10 mouse cellular contexts compared by ENCODE assay signal in the genomic region with DNA sequence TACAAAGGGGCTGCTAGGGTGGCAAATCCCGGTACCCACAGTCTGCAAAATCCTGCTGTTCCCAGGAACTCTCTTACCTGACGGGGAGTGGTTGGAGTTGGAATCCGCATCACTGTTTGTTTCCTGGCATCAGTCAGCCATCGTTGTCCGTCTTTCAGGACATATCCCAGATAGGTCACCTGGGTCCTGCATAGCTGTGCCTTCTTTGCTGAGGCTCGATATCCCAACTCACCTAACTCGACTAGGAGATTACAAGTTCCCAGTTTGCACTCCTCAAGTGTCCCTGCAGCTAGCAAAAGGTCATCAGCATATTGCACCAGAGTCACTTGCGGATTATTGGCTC.
DNase-seq lines count a peak whose midpoint lies in the region; ATAC-seq and TF ChIP-seq lines count a peak whose summit lies in the region.
"Had no signal": no experiment of that assay in that cellular context is flagged by ENCODE, and none has a peak within 500 bp of the region (broad histone marks: within the 10 kb centered on the region; RNA-seq: fewer than 3 reads in every experiment).

No protein-coding gene starts in this region.

- H3K9ac ChIP-seq in forebrain, postnatal 0 days: no peak overlapping the region
- H3K9ac ChIP-seq in lung, embryonic 14.5 days: no peak overlapping the region
- no peak overlapping the region for H3K9ac ChIP-seq in limb, embryonic 14.5 days (ENCODE audit: low read depth, low read length, severe bottlenecking)
- H3K9ac ChIP-seq: forebrain, embryonic 12.5 days; neural tube, embryonic 13.5 days had no signal

- DNase-seq in forebrain, embryonic 10.5 days (ENCODE audit: extremely low spot score, low spot score): peak; percentile 19
- no peak for DNase-seq in forebrain, postnatal 0 days
- peak; percentile 5 for DNase-seq in lung, embryonic 14.5 days
- DNase-seq in lung, adult 2 months: no peak
- peak; percentile 3 for DNase-seq in limb, embryonic 14.5 days (ENCODE audit: low spot score)
- DNase-seq in layer of hippocampus, postnatal 14 days (ENCODE audit: low spot score in 2 of 2): no peak
- no peak for DNase-seq in right cerebral cortex, adult 2 months (ENCODE audit: low spot score in 2 of 2)

- no peak overlapping the region for H3K4me3 ChIP-seq in forebrain, embryonic 10.5 days
- no peak overlapping the region for H3K4me3 ChIP-seq in forebrain, postnatal 0 days (ENCODE audit: low read depth, low read length)
- H3K4me3 ChIP-seq in lung, embryonic 14.5 days (ENCODE audit: low read depth, low read length): no peak overlapping the region
- no peak overlapping the region for H3K4me3 ChIP-seq in lung, adult 2 months (replicated peaks; ENCODE audit: extremely low read depth, low read depth, low read length)
- peak overlapping the region; percentile 0; the same call in 1 of the 2 replicates for H3K4me3 ChIP-seq in E14TG2a.4 (replicated peaks; ENCODE audit: low read length)
- H3K4me3 ChIP-seq in limb, embryonic 14.5 days (replicated peaks; ENCODE audit: low read length): no peak overlapping the region
- H3K4me3 ChIP-seq: forebrain, embryonic 12.5 days; neural tube, embryonic 13.5 days had no signal

- H3K4me2 ChIP-seq in forebrain, postnatal 0 days (ENCODE audit: low read depth): no peak overlapping the region
- H3K4me2 ChIP-seq in lung, embryonic 14.5 days: no peak overlapping the region
- H3K4me2 ChIP-seq in limb, embryonic 14.5 days (replicated peaks; ENCODE audit: low read depth, low read length, severe bottlenecking): no peak overlapping the region
- H3K4me2 ChIP-seq: forebrain, embryonic 12.5 days; neural tube, embryonic 13.5 days had no signal

- peaks cover 54% of the 10 kb centered on the region for H3K36me3 ChIP-seq in forebrain, embryonic 10.5 days (replicated peaks)
- peaks cover 7% of the 10 kb centered on the region; the same call in 1 of the 2 replicates for H3K36me3 ChIP-seq in forebrain, postnatal 0 days (ENCODE audit: insufficient read depth)
- no peaks in the 10 kb centered on the region for H3K36me3 ChIP-seq in lung, embryonic 14.5 days (ENCODE audit: insufficient read depth)
- H3K36me3 ChIP-seq in E14TG2a.4 (ENCODE audit: insufficient read depth, low read length): peaks cover 28% of the 10 kb centered on the region
- H3K36me3 ChIP-seq in limb, embryonic 14.5 days (ENCODE audit: control insufficient read depth, insufficient read depth, low read length): no peaks in the 10 kb centered on the region

- peaks cover 64% of the 10 kb centered on the region for H3K27me3 ChIP-seq in forebrain, embryonic 10.5 days (ENCODE audit: poor library complexity, severe bottlenecking)
- no peaks in the 10 kb centered on the region for H3K27me3 ChIP-seq in forebrain, postnatal 0 days (ENCODE audit: insufficient read depth, low read length)
- peaks cover 8% of the 10 kb centered on the region; the same call in 1 of the 2 replicates for H3K27me3 ChIP-seq in lung, embryonic 14.5 days (ENCODE audit: insufficient read depth, low read length)
- H3K27me3 ChIP-seq in E14TG2a.4 (ENCODE audit: insufficient read depth, low read length): 0 out of 2 replicates have a peak, but pooled peaks cover 3% of the 10 kb centered on the region
- 0 out of 2 replicates have a peak, but pooled peaks cover 5% of the 10 kb centered on the region for H3K27me3 ChIP-seq in limb, embryonic 14.5 days (ENCODE audit: control insufficient read depth, insufficient read depth, low read length)

- no peak overlapping the region for H3K27ac ChIP-seq in forebrain, embryonic 10.5 days
- no peak overlapping the region for H3K27ac ChIP-seq in forebrain, postnatal 0 days (ENCODE audit: low read depth, low read length)
- no peak overlapping the region for H3K27ac ChIP-seq in lung, embryonic 14.5 days (ENCODE audit: low read depth)
- H3K27ac ChIP-seq in limb, embryonic 14.5 days (replicated peaks; ENCODE audit: low read depth, low read length): no peak overlapping the region
- H3K27ac ChIP-seq: forebrain, embryonic 12.5 days; neural tube, embryonic 13.5 days had no signal

- TF ChIP-seq CTCF in forebrain, postnatal 0 days (IDR thresholded peaks at IDR 0.05; ENCODE audit: low read depth): no peak
- no peak for TF ChIP-seq CTCF in lung, embryonic 14.5 days (IDR thresholded peaks at IDR 0.05; ENCODE audit: low read depth)
- no peak for TF ChIP-seq CTCF in lung, adult 2 months (IDR thresholded peaks at IDR 0.05; ENCODE audit: insufficient read depth, low read length)
- TF ChIP-seq CTCF in E14TG2a.4 (conservative IDR thresholded peaks at IDR 0.05; ENCODE audit: low read length): no peak

- WGBS in forebrain, embryonic 10.5 days: 70% methylated on average over 8 of the region's 8 CpGs
- 70% methylated on average over 8 of the region's 8 CpGs for WGBS in forebrain, postnatal 0 days
- 61% methylated on average over 8 of the region's 8 CpGs for WGBS in lung, embryonic 14.5 days
- WGBS in lung, adult 2 months: 63% methylated on average over 8 of the region's 8 CpGs
- 72% methylated on average over 8 of the region's 8 CpGs for WGBS in limb, embryonic 14.5 days

- ATAC-seq in forebrain, postnatal 0 days: no peak
- no peak for ATAC-seq in lung, embryonic 14.5 days (ENCODE audit: insufficient read depth)
- ATAC-seq in limb, embryonic 14.5 days (ENCODE audit: low FRiP score, low read depth): no peak

- no peaks in the 10 kb centered on the region for H3K4me1 ChIP-seq in forebrain, embryonic 10.5 days
- no peaks in the 10 kb centered on the region for H3K4me1 ChIP-seq in forebrain, postnatal 0 days (ENCODE audit: insufficient read depth)
- no peaks in the 10 kb centered on the region for H3K4me1 ChIP-seq in lung, embryonic 14.5 days (ENCODE audit: insufficient read depth)
- H3K4me1 ChIP-seq in lung, adult 2 months (ENCODE audit: control insufficient read depth, insufficient read depth, low read length): no peaks in the 10 kb centered on the region
- H3K4me1 ChIP-seq in E14TG2a.4 (replicated peaks; ENCODE audit: low read depth, low read length): no peaks in the 10 kb centered on the region; the same call in 1 of the 2 replicates
- H3K4me1 ChIP-seq in limb, embryonic 14.5 days (ENCODE audit: control insufficient read depth, insufficient read depth, low read length): no peaks in the 10 kb centered on the region
- H3K4me1 ChIP-seq: forebrain, embryonic 12.5 days; neural tube, embryonic 13.5 days had no signal

- peaks cover 86% of the 10 kb centered on the region for H3K9me3 ChIP-seq in forebrain, embryonic 10.5 days
- peaks cover 77% of the 10 kb centered on the region for H3K9me3 ChIP-seq in forebrain, postnatal 0 days (ENCODE audit: low read length)
- peaks cover 77% of the 10 kb centered on the region for H3K9me3 ChIP-seq in lung, embryonic 14.5 days (ENCODE audit: low read depth, low read length)
- H3K9me3 ChIP-seq in E14TG2a.4 (ENCODE audit: low read length): peaks cover 92% of the 10 kb centered on the region
- peaks cover 79% of the 10 kb centered on the region for H3K9me3 ChIP-seq in limb, embryonic 14.5 days (ENCODE audit: control insufficient read depth, low read length)

- TF ChIP-seq POLR2A in lung, adult 2 months (IDR thresholded peaks at IDR 0.05; ENCODE audit: borderline replicate concordance, extremely low read depth, low read depth, low read length): no peak
- TF ChIP-seq POLR2A in limb, embryonic 14.5 days (IDR thresholded peaks at IDR 0.05; ENCODE audit: borderline replicate concordance, extremely low read depth, insufficient read depth, insufficient read length): no peak

Comparison
In these comparisons a context has a peak if more than half of its experiments do, and no peak if none do; other contexts are left out.
1. DNase-seq: peak in forebrain, embryonic 10.5 days (single experiment), lung, embryonic 14.5 days (single experiment) and limb, embryonic 14.5 days (single experiment); none in forebrain, postnatal 0 days (single experiment), lung, adult 2 months (single experiment), layer of hippocampus, postnatal 14 days (0 of 2) and right cerebral cortex, adult 2 months (0 of 2).